Mouse (Mus musculus) heart, embryonic 16.5 days (tissue): ENCODE results near the gene Aqp3. TPM values are rescaled to one million over a fixed set of nuclear protein-coding genes. Genes with fewer than 3 reads are reported as not detected.

Experiments used
- ATAC-seq: fragments of 200-750 bp; cut with Nextera tagmentation; replicated peaks from 2 replicates; pipeline ENCODE4 v1.8.0; 2017; ENCODE audit warnings: moderate number of reproducible peaks; ENCODE audit not compliant: insufficient read depth, low FRiP score; ENCODE audit errors: extremely low read depth
- H3K27ac ChIP-seq: fragments of 300-500 bp; sonication (generic); 2 replicates; pipeline ENCODE4 v1.5.1; 2014; ENCODE audit warnings: mild to moderate bottlenecking, low read length, control low read depth, moderate library complexity
- H3K27me3 ChIP-seq: fragments of 300-500 bp; sonication (generic); 2 replicates; pipeline ENCODE4 v1.6.1; 2014; ENCODE audit warnings: low read length, mixed read lengths; ENCODE audit not compliant: control insufficient read depth, insufficient read depth
- H3K36me3 ChIP-seq: fragments of 300-500 bp; sonication (generic); 2 replicates; pipeline ENCODE4 v1.6.1; 2014; ENCODE audit not compliant: control insufficient read depth, insufficient read depth
- H3K4me1 ChIP-seq: fragments of 300-500 bp; sonication (generic); 2 replicates; pipeline ENCODE4 v1.6.1; 2014; ENCODE audit warnings: low read length, mixed read lengths; ENCODE audit not compliant: control insufficient read depth, insufficient read depth
- H3K4me2 ChIP-seq: fragments of 300-500 bp; sonication (generic); 2 replicates; pipeline ENCODE4 v1.6.1; 2014; ENCODE audit warnings: low read depth, mild to moderate bottlenecking, control low read depth, low read length
- H3K4me3 ChIP-seq: fragments of 300-500 bp; sonication (generic); 2 replicates; pipeline ENCODE4 v1.5.1; 2014; ENCODE audit warnings: mild to moderate bottlenecking, control low read depth, low read length
- H3K9ac ChIP-seq: fragments of 300-500 bp; sonication (generic); 2 replicates; pipeline ENCODE4 v1.6.1; 2014; ENCODE audit warnings: low read length, control low read depth
- H3K9me3 ChIP-seq: fragments of 300-500 bp; sonication (generic); replicated peaks from 2 replicates; pipeline ENCODE4 v1.6.1; 2016; ENCODE audit warnings: low read length; ENCODE audit not compliant: control insufficient read depth
- WGBS: fragments of 180-500 bp; shearing (Covaris S2); extraction: QIAGEN DNeasy Blood & Tissue Kit; methylation state at CpG from one replicate; pipeline ENCODE4 v1.1.7; 2014; 5-methylcytosine and 5-hydroxymethylcytosine counted together
- polyA plus RNA-seq: library from polyadenylated mRNA; unstranded; fragments of >200 nt; fragmentation: Nextera tagmentation; extraction: Ambion mirVana; gene quantifications from 2 replicates; pipeline ENCODE4 v1.2.1, GENCODE M21; 2015

Aqp3 gene
- polyA plus RNA-seq, 1 experiment from 2014 or later = 1.7 TPM

DNA sequence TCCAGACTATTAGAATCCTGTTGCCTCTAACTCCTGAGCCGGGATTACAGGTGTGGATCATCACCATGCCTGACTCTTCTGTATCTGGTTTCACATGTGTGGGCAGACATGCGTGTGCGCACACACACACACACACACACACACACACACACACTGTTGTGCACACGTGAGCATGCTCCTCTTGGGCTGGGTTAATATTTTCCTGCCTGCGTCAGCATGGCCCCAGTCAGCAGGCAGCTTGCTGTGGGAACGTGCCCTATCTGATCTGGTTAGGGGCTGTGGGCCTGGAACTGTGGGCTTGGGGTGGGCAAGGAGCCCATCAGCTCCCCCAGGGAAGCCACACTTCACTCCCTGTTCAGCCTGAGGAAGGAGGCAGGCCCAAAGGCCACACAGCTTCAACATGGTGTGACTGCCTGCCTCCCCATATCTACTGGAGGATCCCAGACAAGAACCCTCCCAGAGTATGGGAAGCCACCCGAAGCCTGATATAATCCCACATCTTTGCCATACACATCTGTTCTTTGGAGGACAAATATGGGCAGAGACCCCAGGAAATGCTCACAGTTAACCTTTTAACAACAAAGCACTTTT lies 41.1 kb downstream of the Aqp3 start:
- H3K9me3 ChIP-seq = no peaks in the 10 kb centered on the region
- no peaks in the 10 kb centered on the region for H3K27me3 ChIP-seq
- H3K4me1 ChIP-seq = peaks cover 13% of the 10 kb centered on the region
- no peak overlapping the region for H3K27ac ChIP-seq
- 56% methylated on average over 7 of the region's 7 CpGs for WGBS
- no peak overlapping the region for H3K9ac ChIP-seq
- no peaks in the 10 kb centered on the region for H3K36me3 ChIP-seq
- H3K4me3 ChIP-seq = no peak overlapping the region
- ATAC-seq = no peak
- H3K4me2 ChIP-seq = no peak overlapping the region

DNA sequence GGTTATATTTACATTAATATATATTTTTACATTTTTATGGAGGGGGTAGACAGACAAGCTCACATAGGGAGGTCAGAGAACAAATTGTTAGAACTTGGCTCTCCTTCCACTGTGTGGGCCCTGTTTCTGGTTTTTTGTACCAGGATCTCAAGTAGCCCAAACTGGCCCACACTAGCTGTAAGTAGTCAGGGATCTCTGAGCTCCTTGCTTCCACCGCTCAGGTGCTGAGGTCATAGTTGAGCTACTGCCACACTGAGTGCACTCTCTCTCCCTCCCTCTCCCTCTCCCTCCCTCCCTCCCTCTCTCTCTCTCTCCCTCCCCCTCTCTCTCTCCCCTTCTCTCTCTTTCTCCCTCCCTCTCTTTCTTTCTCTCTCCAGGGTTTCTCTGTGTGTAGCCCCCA lies 41.7 kb downstream of the Aqp3 start:
- Histone ChIP-seq H3K9me3 (no peaks in the 10 kb centered on the region), H3K36me3 (no peaks in the 10 kb centered on the region), H3K27me3 (no peaks in the 10 kb centered on the region), H3K27ac (no peak overlapping the region), H3K4me2 (no peak overlapping the region), H3K4me3 (no peak overlapping the region), H3K4me1 (peaks cover 13% of the 10 kb centered on the region), H3K9ac (no peak overlapping the region)
- WGBS = 35% methylated on average over 1 of the region's 1 CpGs
- ATAC-seq = no peak

DNA sequence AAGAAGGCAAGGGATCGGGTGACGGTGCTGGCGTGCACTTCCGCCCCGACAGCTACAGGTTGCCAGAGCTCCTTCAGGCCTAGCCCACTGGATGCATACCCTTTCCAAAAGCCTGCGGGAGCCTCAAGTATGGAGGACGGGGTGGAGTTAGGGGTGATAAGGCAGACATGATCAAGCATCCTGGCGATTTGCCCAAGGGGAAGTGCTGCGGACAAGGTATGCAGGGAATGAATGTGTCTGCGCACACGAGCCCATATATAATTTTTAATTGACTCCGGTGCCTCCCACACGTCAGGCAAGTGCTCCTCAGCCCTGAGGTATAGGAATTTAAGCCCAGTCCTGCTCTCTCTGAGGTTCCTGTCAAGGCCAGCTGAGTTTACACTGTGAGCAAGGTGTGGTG lies 42.9 kb downstream of the Aqp3 start:
- no peaks in the 10 kb centered on the region for H3K36me3 ChIP-seq
- H3K27ac ChIP-seq = peak overlapping the region; percentile 75
- no peaks in the 10 kb centered on the region for H3K27me3 ChIP-seq
- peaks cover 16% of the 10 kb centered on the region for H3K4me1 ChIP-seq
- H3K4me2 ChIP-seq = peak overlapping the region; percentile 62
- H3K4me3 ChIP-seq = peak overlapping the region; percentile 25
- 20% methylated on average over 13 of the region's 13 CpGs for WGBS
- H3K9me3 ChIP-seq = no peaks in the 10 kb centered on the region
- H3K9ac ChIP-seq = peak overlapping the region; percentile 59
- peak; percentile 70 for ATAC-seq

DNA sequence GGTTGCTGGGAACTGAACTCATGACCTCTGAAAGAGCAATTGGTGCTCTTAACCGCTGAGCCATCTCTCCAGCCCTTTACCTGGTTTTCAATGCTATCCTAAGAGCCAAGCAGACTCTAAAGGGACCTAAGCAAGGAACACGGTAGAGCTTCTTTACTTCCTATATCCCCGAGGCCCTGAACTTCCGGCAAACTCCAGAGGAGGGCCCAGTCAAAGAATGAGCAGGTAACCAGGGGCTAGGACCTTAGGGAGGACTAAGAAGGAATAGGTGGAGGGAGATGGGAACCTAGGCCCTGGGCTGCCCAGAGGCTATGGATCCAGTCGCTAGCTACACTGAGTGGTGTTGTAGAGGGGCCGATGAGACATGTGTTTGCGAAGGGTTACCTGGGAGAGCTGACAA lies 46.2 kb downstream of the Aqp3 start:
- H3K4me2 ChIP-seq = no peak overlapping the region
- H3K4me3 ChIP-seq = no peak overlapping the region
- WGBS = 82% methylated on average over 7 of the region's 7 CpGs
- H3K27ac ChIP-seq = no peak overlapping the region
- H3K9me3 ChIP-seq = no peaks in the 10 kb centered on the region
- peaks cover 27% of the 10 kb centered on the region for H3K4me1 ChIP-seq
- no peak for ATAC-seq
- H3K27me3 ChIP-seq = no peaks in the 10 kb centered on the region
- H3K36me3 ChIP-seq = no peaks in the 10 kb centered on the region
- H3K9ac ChIP-seq = no peak overlapping the region

DNA sequence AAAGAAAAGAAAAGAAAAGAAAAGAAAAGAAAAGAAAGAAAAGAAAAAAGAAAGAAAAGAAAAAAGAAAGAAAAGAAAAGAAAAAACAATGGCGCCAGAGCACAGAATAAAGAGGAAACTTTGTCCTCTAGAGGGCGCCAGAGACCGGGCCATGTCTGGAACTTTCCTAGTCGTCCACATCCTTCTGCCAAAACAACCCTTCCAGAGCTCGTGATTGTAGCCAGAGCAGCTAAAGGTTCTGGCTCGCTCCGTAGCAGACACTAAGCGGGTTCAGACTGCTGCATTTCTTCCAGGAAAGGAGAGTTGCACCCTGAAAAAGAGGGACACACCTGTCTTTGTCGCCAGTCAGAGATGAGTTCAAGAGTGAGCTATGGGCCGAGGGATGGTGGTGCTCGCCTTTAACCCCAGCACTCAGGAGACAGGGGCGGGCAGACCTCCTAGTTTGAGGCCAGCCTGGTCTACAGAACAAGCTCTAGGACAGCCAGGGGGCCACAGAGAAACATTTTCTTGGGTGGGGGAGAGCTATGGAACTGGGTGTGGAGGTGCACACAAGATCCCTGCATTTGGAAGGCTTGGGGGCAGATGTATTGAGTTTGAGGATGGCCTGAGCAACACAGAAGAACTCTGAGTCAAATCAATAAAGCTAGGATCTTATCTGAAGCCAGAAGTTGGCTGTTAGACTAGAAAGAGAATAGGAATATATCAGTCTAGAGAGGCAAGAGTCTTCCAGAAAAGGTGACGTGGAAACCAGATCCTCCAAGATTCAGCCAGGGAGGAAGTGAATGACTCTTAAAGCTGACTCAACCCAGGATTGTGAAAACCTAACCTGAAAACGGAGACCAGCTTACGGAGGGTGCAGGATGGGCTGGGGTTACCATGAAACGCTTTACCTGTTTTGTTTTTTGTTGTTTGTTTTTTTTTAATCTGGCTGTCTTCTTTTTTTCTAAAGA lies 47.0 kb downstream of the Aqp3 start:
- H3K9ac ChIP-seq = peak overlapping the region; percentile 36; the same call in 1 of the 2 replicates
- no peaks in the 10 kb centered on the region for H3K27me3 ChIP-seq
- H3K36me3 ChIP-seq = no peaks in the 10 kb centered on the region
- H3K4me2 ChIP-seq = peak overlapping the region; percentile 51
- no peaks in the 10 kb centered on the region for H3K9me3 ChIP-seq
- no peak overlapping the region for H3K27ac ChIP-seq
- no peak overlapping the region for H3K4me3 ChIP-seq
- peaks cover 27% of the 10 kb centered on the region for H3K4me1 ChIP-seq
- ATAC-seq = no peak; the same call in 1 of the 2 replicates
- WGBS = 29% methylated on average over 16 of the region's 16 CpGs

DNA sequence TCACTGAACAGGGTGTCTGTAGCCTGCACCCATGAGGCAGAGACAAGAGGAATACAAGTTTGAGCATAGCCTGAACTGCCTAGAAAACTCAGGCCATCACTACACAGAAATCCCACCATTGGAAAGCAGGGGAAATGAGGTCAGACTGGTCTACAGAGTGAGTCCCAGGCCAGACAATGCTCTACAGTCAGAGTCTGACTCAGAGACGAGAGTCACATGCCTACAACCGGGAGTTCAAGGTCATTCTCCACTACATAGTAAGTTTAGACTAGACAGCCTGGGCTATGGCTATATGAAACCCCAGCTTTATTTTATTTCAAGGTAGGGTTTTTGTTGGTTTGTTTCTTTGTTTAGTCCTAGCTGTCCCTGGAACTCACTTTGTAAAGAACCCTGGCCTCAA lies 49.1 kb downstream of the Aqp3 start:
- no peaks in the 10 kb centered on the region for H3K36me3 ChIP-seq
- no peak overlapping the region for H3K9ac ChIP-seq
- no peak overlapping the region for H3K4me3 ChIP-seq
- H3K4me2 ChIP-seq = no peak overlapping the region
- H3K27me3 ChIP-seq = no peaks in the 10 kb centered on the region
- 46% methylated on average over 2 of the region's 2 CpGs for WGBS
- ATAC-seq = no peak
- H3K9me3 ChIP-seq = no peaks in the 10 kb centered on the region
- H3K27ac ChIP-seq = no peak overlapping the region
- peaks cover 13% of the 10 kb centered on the region for H3K4me1 ChIP-seq

DNA sequence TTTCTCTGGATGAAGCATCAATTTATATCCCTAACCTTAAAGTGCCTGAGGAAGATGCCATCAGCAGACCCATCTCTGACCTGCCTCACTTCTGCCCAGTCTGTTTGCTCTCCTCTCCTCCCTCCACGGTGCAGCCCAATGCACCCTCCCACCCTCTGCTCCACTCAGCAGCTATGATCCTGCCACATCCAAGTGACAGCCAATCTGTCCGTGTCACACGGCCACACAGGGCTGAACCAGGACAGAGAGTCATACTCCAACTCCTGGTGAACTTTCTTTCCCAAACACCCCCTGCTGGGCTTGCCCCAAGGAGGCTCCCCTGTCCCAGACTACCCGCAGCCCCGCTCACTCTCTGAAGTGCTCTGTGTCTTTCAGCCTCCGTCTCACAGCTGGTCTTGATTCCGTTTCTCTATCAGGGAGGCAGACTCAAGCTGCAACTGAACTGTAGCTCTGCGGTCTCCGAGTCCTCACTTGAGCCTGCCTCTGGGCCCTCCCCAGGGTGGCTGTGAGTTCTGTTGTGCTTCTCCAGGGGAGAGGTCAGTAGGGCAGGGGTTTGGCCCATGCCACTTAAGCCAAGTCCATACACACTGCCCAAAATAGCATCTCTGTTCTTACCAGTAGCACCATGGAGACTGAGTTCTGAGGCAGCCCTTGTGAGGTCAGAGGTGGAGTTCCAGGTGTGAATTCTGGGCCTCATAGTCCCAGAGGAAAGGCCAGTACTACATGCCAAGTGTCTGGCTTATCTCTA lies 50.3 kb downstream of the Aqp3 start, which contains the start of gene Aqp7:
Gene Aqp7, minus strand, starts transcription at position 616 of the 748 bp plus-strand sequence.
- WGBS = 29% methylated on average over 9 of the region's 9 CpGs
- Histone ChIP-seq H3K36me3 (no peaks in the 10 kb centered on the region), H3K27ac (peak within 1 kb of the TSS; percentile 35; the same call in 1 of the 2 replicates), H3K9me3 (no peaks in the 10 kb centered on the region), H3K4me1 (peaks cover 13% of the 10 kb centered on the region), H3K4me2 (no peak within 1 kb of the TSS), H3K4me3 (no peak within 1 kb of the TSS), H3K9ac (no peak within 1 kb of the TSS), H3K27me3 (no peaks in the 10 kb centered on the region)
- ATAC-seq = 0 out of 2 replicates have a peak, but pooled peaks have one; percentile 24

DNA sequence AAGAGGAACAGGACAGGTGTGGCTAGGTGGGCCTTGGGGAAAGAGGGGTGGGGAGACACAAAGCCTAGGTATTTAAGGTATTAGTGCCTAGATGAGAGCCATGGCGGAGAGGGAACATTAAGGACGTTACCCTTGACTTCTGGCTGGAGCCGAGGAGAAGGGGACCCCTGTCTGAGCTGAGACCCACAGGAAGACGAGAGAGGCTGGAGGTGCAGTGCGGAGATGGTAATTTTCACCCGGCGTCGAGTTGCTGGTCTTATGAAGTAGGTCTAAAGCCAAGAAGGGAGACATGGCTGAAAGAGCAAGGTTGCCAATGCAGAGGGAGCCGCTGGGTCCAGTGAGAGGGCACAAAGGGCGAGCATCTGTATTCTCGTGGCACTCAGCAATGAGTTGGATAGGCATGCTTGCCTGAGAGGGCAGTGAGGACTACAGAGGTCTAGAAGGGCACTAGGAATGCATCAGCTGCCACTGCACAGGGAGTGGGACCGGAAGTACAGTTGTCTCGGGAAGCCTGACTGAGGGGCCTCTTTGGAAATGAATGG lies 51.7 kb downstream of the Aqp3 start:
- ATAC-seq = no peak; the same call in 1 of the 2 replicates
- Histone ChIP-seq H3K4me3 (no peak overlapping the region), H3K9ac (no peak overlapping the region), H3K4me2 (no peak overlapping the region), H3K27ac (no peak overlapping the region), H3K9me3 (no peaks in the 10 kb centered on the region), H3K27me3 (no peaks in the 10 kb centered on the region), H3K4me1 (peaks cover 14% of the 10 kb centered on the region), H3K36me3 (no peaks in the 10 kb centered on the region)
- 74% methylated on average over 13 of the region's 13 CpGs for WGBS
